Mouse (Mus musculus) lung, embryonic 14.5 days (tissue): ENCODE data around the gene Rpgrip1l. TPM values are rescaled to one million over a fixed set of nuclear protein-coding genes. Genes with fewer than 3 reads are reported as not detected.

Source experiments
- ATAC-seq: fragments of 200-750 bp; cut with Nextera tagmentation; 2 replicates; pipeline ENCODE4 v1.8.0; 2017; ENCODE audit warnings: mild to moderate bottlenecking, moderate TSS enrichment, moderate library complexity; ENCODE audit not compliant: insufficient read depth
- DNase-seq: peaks from one replicate; pipeline ENCODE4 v3.0.0-alpha.2; 2015
- H3K27ac ChIP-seq: fragments of 300-500 bp; sonication (generic); 2 replicates; pipeline ENCODE4 v1.5.1; 2014; ENCODE audit warnings: low read depth, mild to moderate bottlenecking, moderate library complexity
- H3K27me3 ChIP-seq: fragments of 300-500 bp; sonication (generic); 2 replicates; pipeline ENCODE4 v1.6.1; 2014; ENCODE audit warnings: low read length, control low read depth; ENCODE audit not compliant: insufficient read depth
- H3K36me3 ChIP-seq: fragments of 300-500 bp; sonication (generic); 2 replicates; pipeline ENCODE4 v1.6.1; 2014; ENCODE audit warnings: control low read depth; ENCODE audit not compliant: insufficient read depth
- H3K4me1 ChIP-seq: fragments of 300-500 bp; sonication (generic); 2 replicates; pipeline ENCODE4 v1.6.1; 2014; ENCODE audit warnings: antibody characterized with exemption, control low read depth; ENCODE audit not compliant: insufficient read depth
- H3K4me2 ChIP-seq: fragments of 300-500 bp; sonication (generic); 2 replicates; pipeline ENCODE4 v1.6.1; 2014; ENCODE audit warnings: mild to moderate bottlenecking
- H3K4me3 ChIP-seq: fragments of 300-500 bp; sonication (generic); 2 replicates; pipeline ENCODE4 v1.5.1; 2014; ENCODE audit warnings: low read depth, low read length
- H3K9ac ChIP-seq: fragments of 300-500 bp; sonication (generic); 2 replicates; pipeline ENCODE4 v1.6.1; 2014
- H3K9me3 ChIP-seq: fragments of 300-500 bp; sonication (generic); 2 replicates; pipeline ENCODE4 v1.6.1; 2016; ENCODE audit warnings: low read depth, low read length, control low read depth
- CTCF ChIP-seq: IDR thresholded peaks from 2 replicates; pipeline ENCODE4 v1.5.1; 2016; ENCODE audit warnings: antibody characterized with exemption, low read depth
- WGBS: fragments of 180-500 bp; shearing (Covaris S2); extraction: QIAGEN DNeasy Blood & Tissue Kit; methylation state at CpG from one replicate; pipeline ENCODE4 v1.1.7; 2014; 5-methylcytosine and 5-hydroxymethylcytosine counted together
- polyA plus RNA-seq: library from polyadenylated mRNA; unstranded; fragments of >200 nt; fragmentation: Nextera tagmentation; extraction: Ambion mirVana; gene quantifications from 2 replicates; pipeline ENCODE4 v1.2.1, GENCODE M21; 2014

Gene Rpgrip1l
- polyA plus RNA-seq, 1 experiment from 2014 or later, result 10.4 TPM

GRCm38 (mm10) chr8:91177708-91178107, 135.4 kb downstream of the Rpgrip1l start:
- WGBS, result 22% methylated on average over 1 of the region's 1 CpGs
- H3K27ac ChIP-seq, result no peak overlapping the region
- H3K9ac ChIP-seq, result no peak overlapping the region
- 0 out of 2 replicates have a peak, but pooled peaks have one; percentile 7 for TF ChIP-seq CTCF
- no peaks in the 10 kb centered on the region for H3K36me3 ChIP-seq
- DNase-seq, result no peak
- no peaks in the 10 kb centered on the region for H3K4me1 ChIP-seq
- ATAC-seq, result no peak
- no peak overlapping the region for H3K4me2 ChIP-seq
- no peaks in the 10 kb centered on the region for H3K27me3 ChIP-seq
- no peak overlapping the region for H3K4me3 ChIP-seq
- H3K9me3 ChIP-seq, result no peaks in the 10 kb centered on the region

- H3K4me2 ChIP-seq, result no peak overlapping the region
- H3K4me3 ChIP-seq, result no peak overlapping the region
- no peaks in the 10 kb centered on the region for H3K27me3 ChIP-seq
- H3K27ac ChIP-seq, result no peak overlapping the region
- ATAC-seq (no peak), DNase-seq (no peak)
- H3K36me3 ChIP-seq, result no peaks in the 10 kb centered on the region
- WGBS, result 74% methylated on average over 14 of the region's 14 CpGs
- no peak for TF ChIP-seq CTCF
- 0 out of 2 replicates have a peak, but pooled peaks cover 4% of the 10 kb centered on the region for H3K4me1 ChIP-seq
- H3K9ac ChIP-seq, result no peak overlapping the region
- H3K9me3 ChIP-seq, result no peaks in the 10 kb centered on the region
Measured at GRCm38 (mm10) chr8:91176176-91176575, 136.9 kb downstream of the Rpgrip1l start.

- H3K9ac ChIP-seq, result no peak overlapping the region
- DNase-seq (no peak), ATAC-seq (no peak)
- no peak overlapping the region for H3K4me3 ChIP-seq
- H3K36me3 ChIP-seq, result no peaks in the 10 kb centered on the region
- no peaks in the 10 kb centered on the region for H3K27me3 ChIP-seq
- no peak overlapping the region for H3K27ac ChIP-seq
- H3K4me2 ChIP-seq, result no peak overlapping the region
- H3K4me1 ChIP-seq, result peaks cover 4% of the 10 kb centered on the region; the same call in 1 of the 2 replicates
- 44% methylated on average over 13 of the region's 13 CpGs for WGBS
- H3K9me3 ChIP-seq, result no peaks in the 10 kb centered on the region
- TF ChIP-seq CTCF, result no peak
Measured at GRCm38 (mm10) chr8:91171605-91172004, 141.5 kb downstream of the Rpgrip1l start.

GRCm38 (mm10) chr8:91170914-91171313, 142.1 kb downstream of the Rpgrip1l start:
- DNase-seq, result no peak
- WGBS, result 47% methylated on average over 14 of the region's 14 CpGs

GRCm38 (mm10) chr8:91170152-91170551, 142.9 kb downstream of the Rpgrip1l start:
- H3K4me1 ChIP-seq, result peaks cover 4% of the 10 kb centered on the region; the same call in 1 of the 2 replicates
- DNase-seq (peak; percentile 14), ATAC-seq (no peak)
- H3K4me2 ChIP-seq, result no peak overlapping the region
- H3K4me3 ChIP-seq, result no peak overlapping the region
- 55% methylated on average over 6 of the region's 6 CpGs for WGBS
- H3K36me3 ChIP-seq, result no peaks in the 10 kb centered on the region
- no peaks in the 10 kb centered on the region for H3K27me3 ChIP-seq
- no peak overlapping the region for H3K27ac ChIP-seq
- no peak for TF ChIP-seq CTCF
- peaks cover under 1% of the 10 kb centered on the region; the same call in 1 of the 2 replicates for H3K9me3 ChIP-seq
- H3K9ac ChIP-seq, result no peak overlapping the region

More at GRCm38 (mm10) chr8:91170914-91171313, 142.1 kb downstream of the Rpgrip1l start:
- no peaks in the 10 kb centered on the region for H3K9me3 ChIP-seq
- H3K4me1 ChIP-seq, result peaks cover 4% of the 10 kb centered on the region; the same call in 1 of the 2 replicates
- no peaks in the 10 kb centered on the region for H3K36me3 ChIP-seq
- no peak overlapping the region for H3K9ac ChIP-seq
- ATAC-seq, result no peak
- TF ChIP-seq CTCF, result no peak
- no peak overlapping the region for H3K27ac ChIP-seq
- H3K4me2 ChIP-seq, result no peak overlapping the region
- no peaks in the 10 kb centered on the region for H3K27me3 ChIP-seq
- H3K4me3 ChIP-seq, result no peak overlapping the region

Other genes with a start within 250 kb of the Rpgrip1l start
- 19.5 and 23.2 TPM in 2 replicates for gene Rbl2, start 243.2 kb downstream of the Rpgrip1l start, polyA plus RNA-seq
- 60.8 and 61.7 TPM in 2 replicates for gene Aktip, start 113.3 kb downstream of the Rpgrip1l start, polyA plus RNA-seq
- 104 and 109 TPM in 2 replicates for gene Fto, start 263 bp upstream of the Rpgrip1l start, polyA plus RNA-seq